Mouse (Mus musculus) CD8-positive naive resting alpha-beta T cell, adult 2 months (primary cell): Measurements from ENCODE around the gene Chmp1a.

Experiments used
- DNase-seq, 2 experiments: peaks; one replicate each; pipeline ENCODE4 v3.0.0; 2022; ENCODE audit warnings: low read depth in 2 of 2, low spot score in 2 of 2

Gene Chmp1a

DNA sequence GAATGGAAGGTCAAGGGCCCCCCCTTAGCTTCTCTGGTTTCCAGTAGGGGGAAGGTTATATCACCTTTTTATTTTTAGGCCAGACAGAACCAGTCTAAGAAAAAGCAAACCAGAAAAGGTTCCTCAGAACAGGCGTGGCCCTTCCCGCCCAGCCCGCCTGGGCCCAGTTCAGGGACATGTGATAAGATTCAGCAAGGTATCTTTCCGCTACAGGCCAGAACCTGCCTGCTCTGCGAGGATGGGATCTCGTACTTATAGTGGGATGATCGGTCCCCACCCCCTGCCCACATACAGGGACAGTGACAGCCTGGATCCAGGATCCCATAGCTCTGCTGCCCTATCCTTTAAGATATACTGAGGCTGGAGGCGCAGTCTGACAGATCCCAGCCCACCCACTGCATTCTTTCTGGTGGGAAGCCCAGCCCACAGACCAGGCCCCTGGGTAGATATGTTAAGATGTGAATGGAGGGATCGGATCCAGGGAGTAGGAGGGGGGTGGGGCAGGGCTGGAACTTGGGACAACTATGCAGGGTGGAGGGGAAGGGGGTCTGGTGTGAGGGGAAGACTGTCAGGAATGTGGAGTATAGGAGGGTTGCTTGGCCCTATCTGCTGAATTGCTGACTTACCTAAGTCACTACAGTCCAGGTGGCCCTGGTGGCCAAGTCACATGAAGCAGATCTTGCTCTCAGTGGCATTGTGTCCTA is 56.3 kb downstream of the Chmp1a start:
- no peak for DNase-seq

DNA sequence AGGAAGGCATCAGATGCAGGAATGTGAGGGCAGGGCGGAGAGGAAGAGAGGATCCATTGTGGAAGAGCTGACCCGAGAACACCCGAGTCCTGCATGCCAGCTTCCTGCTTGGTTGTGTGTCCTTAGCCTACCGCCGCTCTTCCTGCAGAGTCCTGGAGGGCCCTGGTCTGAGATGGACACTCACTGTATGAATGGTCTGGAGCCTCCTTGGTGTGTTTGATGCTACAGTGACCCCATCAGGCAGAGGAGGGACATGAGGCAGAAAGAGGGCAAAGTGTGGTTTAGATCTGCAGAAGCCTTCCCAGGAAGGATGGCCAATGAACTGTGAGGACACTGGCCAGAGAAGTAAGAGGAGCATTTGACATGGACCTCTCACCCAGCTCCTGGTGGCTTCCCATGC is 57.4 kb downstream of the Chmp1a start:
- DNase-seq, result no peak
